Mouse (Mus musculus): Measurements from ENCODE around the gene Ran. TPM values are rescaled to one million over a fixed set of nuclear protein-coding genes. Genes with fewer than 3 reads are reported as not detected.

Gene Ran
- polyA plus RNA-seq, 1 experiment from 2014 or later, result 373 TPM

DNA sequence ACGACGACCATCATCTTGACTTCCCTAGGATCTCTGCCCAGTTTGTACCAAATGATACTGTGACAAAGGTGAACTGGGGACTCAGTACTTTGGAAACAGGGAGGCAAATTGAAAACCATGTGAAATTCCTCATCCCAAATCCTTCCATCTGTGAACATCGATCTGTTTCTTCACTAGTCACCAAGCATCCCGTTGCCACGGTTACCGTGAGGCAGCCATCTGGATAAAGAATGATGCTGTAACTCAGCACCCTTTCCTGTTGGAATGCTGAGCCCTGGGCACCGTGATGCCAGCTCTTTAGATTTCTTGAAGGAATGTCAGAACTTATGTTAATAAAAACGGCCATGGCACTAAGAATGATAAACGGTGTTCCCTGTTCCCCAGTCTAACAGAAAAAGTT is 29.5 kb downstream of the Ran start:
- no peak overlapping the region for H3K9ac ChIP-seq
- no peak overlapping the region for H3K27ac ChIP-seq (replicated peaks)
- ATAC-seq (ENCODE audit: low read depth), result no peak
- no peak overlapping the region for H3K4me2 ChIP-seq
- H3K36me3 ChIP-seq, result no peaks in the 10 kb centered on the region
- H3K27me3 ChIP-seq, result no peaks in the 10 kb centered on the region
- H3K9me3 ChIP-seq, result no peaks in the 10 kb centered on the region
- H3K4me3 ChIP-seq, result no peak overlapping the region
- peaks cover 30% of the 10 kb centered on the region for H3K4me1 ChIP-seq (replicated peaks)
- WGBS, result 55% methylated on average over 9 of the region's 9 CpGs

DNA sequence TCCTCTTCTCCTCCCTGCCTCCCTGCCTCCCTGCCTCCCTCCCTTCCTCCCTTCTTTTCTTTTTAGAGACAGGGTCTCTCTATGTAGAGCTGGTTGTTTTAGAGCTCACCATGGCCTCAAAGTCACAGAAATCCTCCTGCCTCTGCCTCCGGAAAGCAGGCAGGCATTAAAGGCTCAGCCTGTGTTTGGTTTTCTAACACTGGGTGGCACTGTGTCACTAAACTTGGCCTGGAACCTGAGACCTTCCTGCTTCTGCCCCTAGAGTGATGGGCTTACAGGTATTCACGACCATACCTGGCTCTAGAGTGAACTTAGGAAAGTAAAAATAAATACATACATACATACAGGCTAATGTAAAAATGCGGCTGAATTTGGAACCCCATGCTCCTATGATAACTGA is 32.0 kb downstream of the Ran start:
- 89% methylated on average over 3 of the region's 3 CpGs for WGBS
- H3K4me1 ChIP-seq (replicated peaks), result peaks cover 18% of the 10 kb centered on the region
- H3K27me3 ChIP-seq, result no peaks in the 10 kb centered on the region
- no peak overlapping the region for H3K9ac ChIP-seq
- no peaks in the 10 kb centered on the region for H3K36me3 ChIP-seq
- no peak for ATAC-seq (ENCODE audit: low read depth)
- no peaks in the 10 kb centered on the region for H3K9me3 ChIP-seq
- H3K4me2 ChIP-seq, result no peak overlapping the region
- no peak overlapping the region for H3K4me3 ChIP-seq
- H3K27ac ChIP-seq (replicated peaks), result no peak overlapping the region

- Histone ChIP-seq H3K9ac (0 out of 2 replicates have a peak overlapping the region, but pooled peaks have one; percentile 12), H3K27ac (replicated peaks) (peak overlapping the region; percentile 81), H3K9me3 (no peaks in the 10 kb centered on the region), H3K4me3 (no peak overlapping the region), H3K4me1 (replicated peaks) (peaks cover 18% of the 10 kb centered on the region), H3K27me3 (no peaks in the 10 kb centered on the region), H3K4me2 (peak overlapping the region; percentile 39), H3K36me3 (no peaks in the 10 kb centered on the region)
- peak; percentile 64 for ATAC-seq (ENCODE audit: low read depth)
- 13% methylated on average over 20 of the region's 20 CpGs for whole genome bisulfite sequencing
These were observed 32.9 kb downstream of the Ran start for GRCm38 (mm10) chr5:129052636-129053355.

- Histone ChIP-seq H3K27ac (replicated peaks) (no peak overlapping the region), H3K4me2 (no peak overlapping the region), H3K9me3 (no peaks in the 10 kb centered on the region), H3K27me3 (no peaks in the 10 kb centered on the region), H3K4me3 (no peak overlapping the region), H3K4me1 (replicated peaks) (peaks cover 11% of the 10 kb centered on the region), H3K9ac (no peak overlapping the region), H3K36me3 (no peaks in the 10 kb centered on the region)
- WGBS, result 83% methylated on average over 9 of the region's 9 CpGs
- no peak for ATAC-seq (ENCODE audit: low read depth)
These were observed 34.9 kb downstream of the Ran start for GRCm38 (mm10) chr5:129054675-129055284.

DNA sequence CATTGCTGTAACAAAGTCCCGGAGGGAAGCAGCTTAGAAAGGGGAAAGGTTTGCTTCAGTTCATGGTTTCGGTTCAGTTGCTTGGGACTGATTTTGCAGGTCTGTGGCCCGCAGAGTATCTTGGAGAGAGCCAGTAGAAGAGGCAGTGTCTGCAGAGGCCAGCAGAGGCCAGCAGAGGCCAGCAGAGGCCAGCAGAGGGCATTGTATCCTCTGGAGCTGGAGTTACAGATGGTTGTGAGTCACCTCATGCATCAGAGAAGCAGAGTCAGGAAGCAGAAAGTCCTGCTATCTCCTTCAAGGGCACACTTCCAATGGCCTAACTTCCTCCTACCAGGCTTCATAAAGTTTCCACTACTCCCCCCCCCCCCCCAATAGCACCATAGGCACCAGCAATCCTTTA is 39.2 kb downstream of the Ran start:
- Histone ChIP-seq H3K9me3 (no peaks in the 10 kb centered on the region), H3K4me3 (no peak overlapping the region), H3K27ac (replicated peaks) (no peak overlapping the region), H3K9ac (no peak overlapping the region), H3K36me3 (no peaks in the 10 kb centered on the region), H3K27me3 (peaks cover 5% of the 10 kb centered on the region; the same call in 1 of the 2 replicates), H3K4me2 (no peak overlapping the region), H3K4me1 (replicated peaks) (peaks cover 6% of the 10 kb centered on the region)
- ATAC-seq (ENCODE audit: low read depth), result no peak
- WGBS, result 93% methylated on average over 3 of the region's 3 CpGs

DNA sequence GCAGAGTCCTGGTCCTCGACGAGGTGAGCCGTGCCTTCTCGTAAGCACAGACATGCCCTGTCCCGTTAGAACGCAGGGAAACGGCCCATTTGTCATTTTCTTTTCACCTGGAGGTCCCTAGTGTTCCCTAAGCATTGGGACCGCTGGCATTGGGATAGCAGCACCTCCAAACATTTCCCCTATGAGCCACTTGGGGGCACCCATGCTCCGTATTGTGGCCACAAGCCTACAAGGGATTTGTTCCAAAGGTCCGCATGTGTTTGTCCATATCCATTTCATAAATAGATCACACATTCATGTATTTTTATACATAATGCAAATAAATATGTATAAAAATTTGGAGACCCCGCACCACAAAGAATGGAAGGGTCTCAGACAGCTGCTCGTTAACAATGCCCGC is 41.7 kb downstream of the Ran start:
- no peak overlapping the region for H3K9ac ChIP-seq
- no peak overlapping the region for H3K4me3 ChIP-seq
- peaks cover 5% of the 10 kb centered on the region; the same call in 1 of the 2 replicates for H3K27me3 ChIP-seq
- no peaks in the 10 kb centered on the region for H3K36me3 ChIP-seq
- peaks cover 6% of the 10 kb centered on the region for H3K4me1 ChIP-seq (replicated peaks)
- H3K4me2 ChIP-seq, result no peak overlapping the region
- WGBS, result 25% methylated on average over 13 of the region's 13 CpGs
- no peak overlapping the region for H3K27ac ChIP-seq (replicated peaks)
- no peaks in the 10 kb centered on the region for H3K9me3 ChIP-seq
- ATAC-seq (ENCODE audit: low read depth), result no peak

GRCm38 (mm10) chr5:129063037-129063791 is 43.3 kb downstream of the Ran start:
- peak; percentile 48; the same call in 1 of the 2 replicates for ATAC-seq (ENCODE audit: low read depth)
- Histone ChIP-seq H3K4me2 (peak overlapping the region; percentile 46), H3K27ac (replicated peaks) (no peak overlapping the region), H3K36me3 (no peaks in the 10 kb centered on the region), H3K27me3 (peaks cover 5% of the 10 kb centered on the region; the same call in 1 of the 2 replicates), H3K9me3 (no peaks in the 10 kb centered on the region), H3K4me1 (replicated peaks) (peaks cover 6% of the 10 kb centered on the region), H3K4me3 (peak overlapping the region; percentile 14), H3K9ac (no peak overlapping the region)
- 14% methylated on average over 21 of the region's 21 CpGs for WGBS

- Histone ChIP-seq H3K9me3 (no peaks in the 10 kb centered on the region), H3K4me1 (replicated peaks) (peaks cover 6% of the 10 kb centered on the region), H3K36me3 (no peaks in the 10 kb centered on the region), H3K4me3 (peak overlapping the region; percentile 14; the same call in 1 of the 2 replicates), H3K27ac (replicated peaks) (no peak overlapping the region), H3K4me2 (peak overlapping the region; percentile 46), H3K9ac (no peak overlapping the region), H3K27me3 (peaks cover 5% of the 10 kb centered on the region; the same call in 1 of the 2 replicates)
- WGBS, result 56% methylated on average over 8 of the region's 8 CpGs
- ATAC-seq (ENCODE audit: low read depth), result no peak
These were observed 43.9 kb downstream of the Ran start for GRCm38 (mm10) chr5:129063792-129064087.

DNA sequence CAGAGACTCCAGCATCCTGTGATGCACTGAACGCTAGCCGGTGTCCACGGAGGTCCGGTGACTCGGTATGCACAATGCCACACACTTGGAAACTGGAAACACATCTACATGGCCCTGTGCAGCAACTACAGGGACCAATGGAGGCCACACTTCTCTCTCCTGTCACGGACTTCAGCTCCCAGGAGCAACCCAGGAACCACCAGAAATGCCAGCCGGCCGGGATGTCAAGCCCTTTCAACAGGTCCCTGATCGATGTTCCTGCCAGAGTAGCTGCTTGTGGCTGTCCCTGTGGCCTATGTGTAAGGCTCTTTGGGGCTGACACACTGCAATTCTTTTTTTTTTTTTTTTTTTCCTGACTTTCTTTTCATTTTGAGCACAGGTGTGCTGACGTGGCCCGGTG is 44.3 kb downstream of the Ran start:
- Histone ChIP-seq H3K27me3 (peaks cover 5% of the 10 kb centered on the region; the same call in 1 of the 2 replicates), H3K27ac (replicated peaks) (no peak overlapping the region), H3K4me3 (no peak overlapping the region), H3K4me2 (no peak overlapping the region), H3K36me3 (no peaks in the 10 kb centered on the region), H3K4me1 (replicated peaks) (peaks cover 6% of the 10 kb centered on the region), H3K9ac (no peak overlapping the region), H3K9me3 (no peaks in the 10 kb centered on the region)
- WGBS, result 67% methylated on average over 11 of the region's 11 CpGs
- no peak for ATAC-seq (ENCODE audit: low read depth)

DNA sequence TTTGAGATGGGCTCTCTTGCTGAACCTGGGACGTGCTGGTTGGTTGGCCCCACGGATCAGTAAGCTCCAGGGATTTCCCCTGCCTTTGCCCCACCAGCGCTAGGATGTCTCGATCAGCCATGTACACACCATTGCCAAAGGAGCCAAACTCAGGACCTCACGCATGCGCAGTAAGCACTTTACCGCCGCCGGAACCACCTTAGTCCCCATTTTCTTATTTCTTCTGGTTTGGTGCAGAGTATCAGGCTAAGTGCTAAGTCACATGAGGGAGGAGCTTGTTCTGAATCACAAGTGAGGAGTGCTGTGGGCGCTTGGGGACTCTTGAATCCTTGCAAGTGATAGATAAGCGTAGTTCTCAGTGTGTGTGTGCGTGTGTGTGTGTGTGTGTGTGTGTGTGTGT is 45.4 kb downstream of the Ran start:
- 83% methylated on average over 12 of the region's 12 CpGs for WGBS
- H3K4me2 ChIP-seq, result no peak overlapping the region
- H3K36me3 ChIP-seq, result no peaks in the 10 kb centered on the region
- H3K9ac ChIP-seq, result no peak overlapping the region
- no peak for ATAC-seq (ENCODE audit: low read depth)
- H3K4me1 ChIP-seq (replicated peaks), result peaks cover 6% of the 10 kb centered on the region
- no peak overlapping the region for H3K27ac ChIP-seq (replicated peaks)
- H3K9me3 ChIP-seq, result no peaks in the 10 kb centered on the region
- H3K4me3 ChIP-seq, result no peak overlapping the region
- peaks cover 5% of the 10 kb centered on the region; the same call in 1 of the 2 replicates for H3K27me3 ChIP-seq

- 79% methylated on average over 9 of the region's 9 CpGs for WGBS
- no peak for ATAC-seq (ENCODE audit: low read depth)
- H3K4me2 ChIP-seq, result no peak overlapping the region
- no peak overlapping the region for H3K27ac ChIP-seq (replicated peaks)
- H3K27me3 ChIP-seq, result peaks cover 4% of the 10 kb centered on the region; the same call in 1 of the 2 replicates
- H3K36me3 ChIP-seq, result no peaks in the 10 kb centered on the region
- no peak overlapping the region for H3K9ac ChIP-seq
- no peak overlapping the region for H3K4me3 ChIP-seq
- H3K9me3 ChIP-seq, result no peaks in the 10 kb centered on the region
- peaks cover 6% of the 10 kb centered on the region for H3K4me1 ChIP-seq (replicated peaks)
These were observed 46.1 kb downstream of the Ran start for GRCm38 (mm10) chr5:129065946-129066345.

DNA sequence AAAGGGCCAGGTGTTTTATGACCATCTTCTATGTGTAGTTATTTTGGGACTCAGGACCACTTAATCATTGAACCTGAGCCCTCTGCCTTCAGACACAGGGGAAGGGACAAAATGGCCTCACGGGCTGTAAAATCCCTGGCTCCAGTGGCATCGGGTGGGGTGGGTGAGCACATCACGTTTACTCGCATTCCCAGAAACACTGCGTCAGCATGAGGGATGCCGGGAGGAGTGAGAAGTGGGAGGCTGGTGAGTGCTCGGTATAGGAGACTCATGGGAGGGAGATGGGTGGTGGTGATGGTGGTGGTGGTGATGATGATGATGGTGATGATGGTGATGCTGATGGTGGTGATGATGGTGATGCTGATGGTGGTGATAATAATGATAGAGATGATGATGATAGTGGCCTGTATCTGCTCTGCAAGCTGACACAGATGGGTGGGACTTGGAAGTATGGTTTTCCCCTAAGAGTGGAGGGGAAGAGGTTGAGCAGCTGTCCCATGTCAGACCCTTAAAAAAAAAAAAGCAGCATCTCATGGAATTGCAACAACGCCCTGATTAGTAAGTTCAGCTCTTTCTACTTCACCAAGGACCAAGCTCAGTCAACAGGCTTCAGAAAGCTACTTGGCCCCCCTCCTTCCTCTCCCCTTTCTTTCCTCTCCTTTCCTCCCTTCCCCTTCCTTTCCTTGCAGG is 46.8 kb downstream of the Ran start:
- no peak for ATAC-seq (ENCODE audit: low read depth)
- Histone ChIP-seq H3K27ac (replicated peaks) (no peak overlapping the region), H3K9me3 (no peaks in the 10 kb centered on the region), H3K4me1 (replicated peaks) (peaks cover 13% of the 10 kb centered on the region), H3K9ac (no peak overlapping the region), H3K36me3 (no peaks in the 10 kb centered on the region), H3K4me2 (no peak overlapping the region), H3K4me3 (no peak overlapping the region), H3K27me3 (no peaks in the 10 kb centered on the region)
- 86% methylated on average over 8 of the region's 8 CpGs for WGBS
